Mouse (Mus musculus): Measurements from ENCODE around the gene Phf11d. TPM values are rescaled to one million over a fixed set of nuclear protein-coding genes. Genes with fewer than 3 reads are reported as not detected.

Gene Phf11d
- polyA plus RNA-seq, 1 experiment, result 42.3 TPM

Other genes starting within 250 kb of the Phf11d start
- not detected in 2 replicates for gene 1700129C05Rik, start 222.6 kb downstream of the Phf11d start, polyA plus RNA-seq (2012; ENCODE audit: insufficient read depth, insufficient read length, missing spikeins)
- gene Gm5142, start 186.7 kb downstream of the Phf11d start, polyA plus RNA-seq (2012; ENCODE audit: insufficient read depth, insufficient read length, missing spikeins), result not detected in 2 replicates
- 16.4 and 16.7 TPM in 2 replicates for gene Rcbtb1, start 164.3 kb downstream of the Phf11d start, polyA plus RNA-seq (2012; ENCODE audit: insufficient read depth, insufficient read length, missing spikeins)
- gene Gm6904, start 105.3 kb downstream of the Phf11d start, polyA plus RNA-seq (2012; ENCODE audit: insufficient read depth, insufficient read length, missing spikeins), result 1.3 TPM in 1 of 2 replicates, not detected in the other
- 7.0 and 7.1 TPM in 2 replicates for gene Phf11a, start 67.9 kb downstream of the Phf11d start, polyA plus RNA-seq (2012; ENCODE audit: insufficient read depth, insufficient read length, missing spikeins)
- 31.9 and 36.1 TPM in 2 replicates for gene Phf11b, start 24.1 kb downstream of the Phf11d start, polyA plus RNA-seq (2012; ENCODE audit: insufficient read depth, insufficient read length, missing spikeins)
- gene Phf11c, start 29.9 kb upstream of the Phf11d start, polyA plus RNA-seq (2012; ENCODE audit: insufficient read depth, insufficient read length, missing spikeins), result 2.2 and 2.4 TPM in 2 replicates
- gene Setdb2, start 75.4 kb upstream of the Phf11d start, polyA plus RNA-seq (2012; ENCODE audit: insufficient read depth, insufficient read length, missing spikeins), result 12.5 and 14.4 TPM in 2 replicates
- gene Cab39l, start 75.5 kb upstream of the Phf11d start, polyA plus RNA-seq (2012; ENCODE audit: insufficient read depth, insufficient read length, missing spikeins), result 26.9 and 32.4 TPM in 2 replicates
- gene Cdadc1, start 232.5 kb upstream of the Phf11d start, polyA plus RNA-seq (2012; ENCODE audit: insufficient read depth, insufficient read length, missing spikeins), result 25.8 and 29.4 TPM in 2 replicates

Data from bone marrow macrophage, adult 2 months (primary cell).